Mouse (Mus musculus): Measurements from ENCODE around the gene Syt9. TPM values are rescaled to one million over a fixed set of nuclear protein-coding genes. Genes with fewer than 3 reads are reported as not detected.
"Not testable (repeated sequence)": the region's sequence is repeated elsewhere in the genome, so short reads cannot be mapped to it uniquely, and the experiment has no call there.

Syt9 gene
- polyA plus RNA-seq, 1 experiment = not detected

GRCm38 (mm10) chr7:107455118-107455521 is 84.6 kb downstream of the Syt9 start:
- no peak overlapping the region for H3K4me3 ChIP-seq (ENCODE audit: insufficient read depth, low read length)
- H3K4me1 ChIP-seq (ENCODE audit: control insufficient read depth, insufficient read depth, low read length) = no peaks in the 10 kb centered on the region
- no peak overlapping the region for H3K27ac ChIP-seq (ENCODE audit: insufficient read depth, low read depth, low read length)
- TF ChIP-seq CTCF (IDR thresholded peaks at IDR 0.05; ENCODE audit: low read depth, low read length) (no peak), POLR2A (IDR thresholded peaks at IDR 0.05; ENCODE audit: borderline replicate concordance, low read depth, low read length) (no peak)

DNA sequence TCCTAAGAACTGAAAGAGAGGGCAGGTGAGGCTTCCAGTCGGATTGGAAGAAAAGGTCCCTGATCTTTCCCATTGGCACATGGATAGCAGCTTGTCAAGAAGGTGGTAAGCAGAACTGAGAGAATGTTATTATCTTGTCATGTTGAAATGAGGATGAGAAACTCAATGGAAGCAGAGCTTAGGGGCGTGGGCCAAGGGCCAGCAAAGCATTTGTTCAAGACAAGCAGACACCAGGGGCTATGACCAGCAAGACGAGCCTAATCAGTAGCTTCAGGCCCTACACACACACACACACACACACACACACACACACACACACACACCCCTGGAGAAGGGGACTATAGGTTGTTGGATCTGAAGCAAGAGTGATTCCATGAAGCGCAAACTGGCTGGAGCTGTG is 90.6 kb downstream of the Syt9 start:
- Histone ChIP-seq H3K27ac (ENCODE audit: insufficient read depth, low read depth, low read length) (no peak overlapping the region), H3K4me1 (ENCODE audit: control insufficient read depth, insufficient read depth, low read length) (no peaks in the 10 kb centered on the region), H3K4me3 (ENCODE audit: insufficient read depth, low read length) (no peak overlapping the region)
- TF ChIP-seq POLR2A (IDR thresholded peaks at IDR 0.05; ENCODE audit: borderline replicate concordance, low read depth, low read length) = no peak
- no peak for TF ChIP-seq CTCF (IDR thresholded peaks at IDR 0.05; ENCODE audit: low read depth, low read length)

DNA sequence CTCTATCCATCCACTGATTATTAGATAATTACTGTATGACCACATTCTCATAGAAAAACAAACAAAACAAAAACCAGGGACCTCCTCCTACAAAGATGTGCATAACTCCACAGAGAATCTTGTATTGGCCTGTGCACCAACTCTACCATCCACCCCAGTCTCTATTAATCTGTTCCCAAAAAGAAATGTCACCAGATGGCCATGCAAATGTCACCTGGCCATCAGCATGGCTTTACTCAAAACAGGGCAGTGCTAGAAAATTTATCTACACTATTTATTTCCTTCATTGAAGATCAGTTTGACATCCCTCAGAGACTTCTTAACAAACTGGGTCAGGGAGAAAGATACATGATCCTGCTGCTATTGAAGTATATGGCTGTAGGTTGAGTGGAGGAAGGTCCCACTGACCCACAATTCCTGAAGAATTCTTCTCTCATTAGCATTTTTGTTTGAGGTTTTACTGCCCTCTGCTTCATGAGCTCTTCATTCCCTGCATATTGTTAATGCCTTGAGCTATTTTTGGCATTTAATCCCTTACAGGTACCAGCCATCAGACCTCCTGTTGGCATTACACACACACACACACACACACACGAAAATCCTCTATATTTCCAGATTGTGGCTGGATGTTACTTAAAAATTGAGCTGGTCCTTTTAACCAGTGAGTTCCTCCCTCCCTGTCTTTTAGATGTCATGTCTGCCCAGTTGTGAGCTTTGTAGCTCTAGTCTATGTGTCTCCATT is 91.3 kb downstream of the Syt9 start:
- TF ChIP-seq CTCF (IDR thresholded peaks at IDR 0.05; ENCODE audit: low read depth, low read length) = no peak
- TF ChIP-seq POLR2A (IDR thresholded peaks at IDR 0.05; ENCODE audit: borderline replicate concordance, low read depth, low read length) = no peak
- no peaks in the 10 kb centered on the region for H3K4me1 ChIP-seq (ENCODE audit: control insufficient read depth, insufficient read depth, low read length)
- H3K4me3 ChIP-seq (ENCODE audit: insufficient read depth, low read length) = no peak overlapping the region
- H3K27ac ChIP-seq (ENCODE audit: insufficient read depth, low read depth, low read length) = no peak overlapping the region

GRCm38 (mm10) chr7:107462962-107463361 is 92.4 kb downstream of the Syt9 start:
- Histone ChIP-seq H3K4me3 (ENCODE audit: insufficient read depth, low read length) (no peak overlapping the region), H3K4me1 (ENCODE audit: control insufficient read depth, insufficient read depth, low read length) (no peaks in the 10 kb centered on the region), H3K27ac (ENCODE audit: insufficient read depth, low read depth, low read length) (no peak overlapping the region)
- no peak for TF ChIP-seq CTCF (IDR thresholded peaks at IDR 0.05; ENCODE audit: low read depth, low read length)
- no peak for TF ChIP-seq POLR2A (IDR thresholded peaks at IDR 0.05; ENCODE audit: borderline replicate concordance, low read depth, low read length)

GRCm38 (mm10) chr7:107465081-107465480 is 94.6 kb downstream of the Syt9 start:
- TF ChIP-seq CTCF (IDR thresholded peaks at IDR 0.05; ENCODE audit: low read depth, low read length) (no peak), POLR2A (IDR thresholded peaks at IDR 0.05; ENCODE audit: borderline replicate concordance, low read depth, low read length) (no peak)
- no peak overlapping the region for H3K27ac ChIP-seq (ENCODE audit: insufficient read depth, low read depth, low read length)
- H3K4me3 ChIP-seq (ENCODE audit: insufficient read depth, low read length) = no peak overlapping the region
- H3K4me1 ChIP-seq (ENCODE audit: control insufficient read depth, insufficient read depth, low read length) = no peaks in the 10 kb centered on the region

DNA sequence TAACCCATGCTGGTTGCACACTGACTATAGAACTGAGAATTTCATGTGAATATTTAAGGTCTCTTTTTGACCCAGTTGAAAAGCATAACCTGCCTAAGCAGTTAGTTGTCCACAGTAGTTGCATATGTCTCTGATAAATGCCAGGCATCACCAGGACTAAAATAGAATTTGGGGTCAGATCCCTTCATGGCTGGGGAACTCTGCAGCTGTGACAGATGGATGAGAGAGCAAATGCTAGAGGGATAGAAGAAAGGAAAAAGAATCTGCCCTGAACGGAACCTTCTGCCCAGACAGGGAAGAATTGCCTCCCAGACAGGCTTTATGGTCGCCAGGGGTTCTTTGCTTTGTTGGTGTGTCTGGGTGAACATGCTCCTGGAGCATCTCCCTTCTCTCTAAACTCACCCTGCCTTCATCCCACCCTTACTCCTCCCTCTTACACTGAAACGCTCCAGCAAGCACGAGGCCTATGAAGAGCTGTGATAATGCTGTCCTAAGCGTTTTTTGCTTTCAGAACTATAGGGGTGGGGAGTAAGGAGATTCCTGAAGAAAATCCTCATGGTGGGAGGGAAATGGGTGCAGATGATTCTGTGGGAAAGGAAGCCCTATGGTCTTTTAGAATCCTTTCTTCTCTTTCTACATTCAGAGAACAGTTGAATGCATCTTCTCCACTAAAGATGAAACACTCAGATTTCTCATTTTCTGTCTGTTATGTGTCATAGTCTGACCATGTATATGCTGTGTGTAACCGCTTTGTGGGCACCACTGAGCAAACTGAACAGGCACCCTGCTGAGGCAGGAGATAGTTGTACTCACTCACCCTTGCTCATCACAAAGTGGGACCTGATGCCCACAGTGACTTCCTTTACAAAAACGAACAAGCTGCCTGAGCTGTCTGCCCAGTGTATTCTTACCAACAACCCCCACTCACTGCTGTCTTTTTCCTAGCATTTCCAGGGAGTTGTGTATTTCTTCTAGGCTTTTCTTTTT is 108.7 kb downstream of the Syt9 start:
- H3K27ac ChIP-seq (ENCODE audit: insufficient read depth, low read depth, low read length) = no peak overlapping the region

GRCm38 (mm10) chr7:107485709-107486108 is 115.2 kb downstream of the Syt9 start:
- H3K4me1 ChIP-seq (ENCODE audit: control insufficient read depth, insufficient read depth, low read length); H3K4me3 ChIP-seq (ENCODE audit: insufficient read depth, low read length); H3K27ac ChIP-seq (ENCODE audit: insufficient read depth, low read depth, low read length): not testable (repeated sequence)

More for the DNA sequence above, 108.7 kb downstream of the Syt9 start:
- TF ChIP-seq CTCF (IDR thresholded peaks at IDR 0.05; ENCODE audit: low read depth, low read length) (no peak), POLR2A (IDR thresholded peaks at IDR 0.05; ENCODE audit: borderline replicate concordance, low read depth, low read length) (no peak)
- no peaks in the 10 kb centered on the region for H3K4me1 ChIP-seq (ENCODE audit: control insufficient read depth, insufficient read depth, low read length)
- H3K4me3 ChIP-seq (ENCODE audit: insufficient read depth, low read length) = no peak overlapping the region

DNA sequence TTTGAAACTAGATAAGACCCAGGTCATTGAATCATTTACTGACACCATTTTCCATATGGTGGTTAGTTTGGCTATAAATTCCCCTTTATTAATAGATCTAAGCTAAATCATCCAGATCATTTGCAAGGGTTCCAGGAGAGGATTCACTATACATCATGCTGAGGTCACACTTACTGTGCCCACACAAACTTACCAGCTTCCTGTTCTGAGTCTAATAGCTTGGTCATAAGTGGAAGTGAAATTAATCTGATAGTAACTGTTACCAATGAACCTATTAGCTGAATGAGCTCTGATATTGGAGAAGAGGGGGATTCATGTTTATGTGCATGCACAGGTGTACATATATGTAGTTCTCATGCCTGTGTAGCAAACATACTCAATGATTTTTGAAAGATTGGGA is 124.9 kb downstream of the Syt9 start:
- TF ChIP-seq POLR2A (IDR thresholded peaks at IDR 0.05; ENCODE audit: borderline replicate concordance, low read depth, low read length) (no peak), CTCF (IDR thresholded peaks at IDR 0.05; ENCODE audit: low read depth, low read length) (no peak)
- Histone ChIP-seq H3K27ac (ENCODE audit: insufficient read depth, low read depth, low read length) (no peak overlapping the region), H3K4me3 (ENCODE audit: insufficient read depth, low read length) (no peak overlapping the region), H3K4me1 (ENCODE audit: control insufficient read depth, insufficient read depth, low read length) (no peaks in the 10 kb centered on the region)

DNA sequence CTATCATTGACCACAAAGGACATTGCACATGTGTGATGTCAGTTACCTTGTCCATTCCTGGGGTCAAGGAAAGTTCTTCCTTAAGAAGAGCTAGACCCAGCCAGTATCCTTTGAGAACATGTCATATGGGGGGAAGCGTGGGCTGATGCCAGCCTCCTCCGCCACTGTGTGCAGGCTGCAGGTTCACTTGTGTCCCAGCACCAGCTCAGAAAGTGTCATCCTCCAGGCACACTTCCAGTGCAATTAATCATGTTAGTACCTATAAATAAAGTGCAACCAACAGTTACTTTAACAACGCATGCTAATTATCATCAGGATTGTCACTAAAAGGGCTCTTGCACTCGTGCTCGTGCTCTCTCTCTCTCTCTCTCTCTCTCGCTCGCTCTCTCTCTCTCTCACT is 126.4 kb downstream of the Syt9 start:
- TF ChIP-seq CTCF (IDR thresholded peaks at IDR 0.05; ENCODE audit: low read depth, low read length) (no peak), POLR2A (IDR thresholded peaks at IDR 0.05; ENCODE audit: borderline replicate concordance, low read depth, low read length) (no peak)
- no peak overlapping the region for H3K4me3 ChIP-seq (ENCODE audit: insufficient read depth, low read length)
- H3K27ac ChIP-seq (ENCODE audit: insufficient read depth, low read depth, low read length) = no peak overlapping the region
- H3K4me1 ChIP-seq (ENCODE audit: control insufficient read depth, insufficient read depth, low read length) = no peaks in the 10 kb centered on the region

DNA sequence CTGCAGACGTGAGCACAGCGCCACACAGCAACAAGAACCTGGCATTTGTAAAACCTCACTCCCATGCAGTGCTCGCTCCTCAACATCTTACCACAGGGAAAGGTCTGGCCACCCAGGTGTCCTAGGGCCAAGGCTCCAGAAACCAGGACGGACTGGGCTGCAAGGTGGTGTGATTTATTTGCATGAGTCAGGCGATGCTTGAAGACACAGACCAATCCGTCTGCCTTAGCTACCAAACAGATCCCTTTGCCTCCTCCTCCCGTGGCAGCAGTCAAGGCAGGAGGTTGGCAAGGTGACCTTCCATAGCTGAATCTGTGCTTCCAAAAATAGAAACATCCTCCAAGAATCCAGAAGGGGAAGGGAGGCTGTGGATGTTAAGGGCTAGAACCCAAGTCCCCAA is 130.1 kb downstream of the Syt9 start:
- TF ChIP-seq CTCF (IDR thresholded peaks at IDR 0.05; ENCODE audit: low read depth, low read length) (no peak), POLR2A (IDR thresholded peaks at IDR 0.05; ENCODE audit: borderline replicate concordance, low read depth, low read length) (no peak)
- no peaks in the 10 kb centered on the region for H3K4me1 ChIP-seq (ENCODE audit: control insufficient read depth, insufficient read depth, low read length)
- no peak overlapping the region for H3K4me3 ChIP-seq (ENCODE audit: insufficient read depth, low read length)
- no peak overlapping the region for H3K27ac ChIP-seq (ENCODE audit: insufficient read depth, low read depth, low read length)
